Mouse (Mus musculus): ENCODE results near the gene Emg1.

- TF ChIP-seq CTCF (IDR thresholded peaks at IDR 0.05; ENCODE audit: low read depth) (no peak), EP300 (optimal IDR thresholded peaks at IDR 0.05) (no peak)
These were observed 8.2 kb downstream of the Emg1 start for GRCm38 (mm10) chr6:124703789-124704188.
